Mouse (Mus musculus): ENCODE results near the gene Ermp1.
"Not testable (repeated sequence)": the region's sequence is repeated elsewhere in the genome, so short reads cannot be mapped to it uniquely, and the experiment has no call there.

Gene Ermp1

DNA sequence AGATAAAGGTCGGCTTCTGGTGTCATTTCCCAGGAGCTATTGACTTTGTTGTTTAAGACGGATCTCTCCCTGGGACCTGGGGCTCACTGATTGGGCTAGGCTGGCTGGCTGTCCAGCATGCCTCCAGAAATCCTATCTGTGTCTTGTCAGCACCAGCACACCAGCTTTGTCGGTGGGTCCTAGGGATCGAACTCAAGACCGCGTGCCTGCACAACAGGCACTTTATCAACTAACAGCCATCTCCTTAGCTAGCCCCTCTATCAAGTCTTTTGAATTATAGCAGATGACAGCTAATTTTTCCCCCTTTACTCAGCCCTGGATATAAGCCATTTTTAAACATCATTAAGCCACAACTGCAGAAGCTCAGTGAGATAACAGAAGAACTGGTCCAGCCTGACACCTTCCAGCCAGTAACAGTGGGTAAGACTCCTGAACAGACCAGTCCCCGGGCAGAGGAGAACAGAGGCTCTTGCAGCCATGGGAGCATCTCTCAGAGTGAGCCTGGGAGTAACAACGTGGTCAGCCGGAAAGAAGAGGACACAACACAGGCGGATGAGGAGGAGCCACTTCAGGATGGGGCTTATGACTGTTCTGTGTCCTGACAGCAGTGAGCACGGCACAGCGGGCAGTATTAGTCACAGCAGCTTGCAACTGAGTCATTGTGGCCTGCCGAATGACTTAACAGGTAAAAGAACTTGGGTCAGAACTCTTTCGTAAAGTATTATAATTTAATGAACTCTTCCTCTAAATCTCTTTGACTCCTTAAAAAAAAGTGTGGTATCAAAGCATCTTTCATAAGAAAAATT, 44.5 kb downstream of the Ermp1 start:
- in situ Hi-C loops (cut with MboI, MseI) = no loop called here

DNA sequence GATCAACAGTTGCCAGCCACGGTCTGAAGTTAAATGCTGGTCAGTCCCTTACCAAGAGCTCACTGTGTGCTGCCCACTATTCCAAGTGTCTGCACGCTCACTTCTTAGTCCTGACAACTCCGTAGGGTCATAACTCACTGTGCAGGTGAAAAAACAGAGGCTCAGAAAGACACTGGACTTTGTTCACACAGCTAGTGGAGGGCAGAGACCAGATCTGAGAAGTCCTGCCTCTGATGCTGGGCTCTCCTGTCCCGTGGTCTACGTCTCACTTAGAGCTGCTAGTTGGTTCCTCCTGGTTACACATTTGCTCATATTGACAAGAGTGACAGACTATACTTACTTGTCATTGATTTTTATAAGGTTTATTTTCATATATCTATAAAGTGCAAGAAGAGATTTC, 49.2 kb downstream of the Ermp1 start:
- in situ Hi-C loops (cut with MboI, MseI) = no loop called here

DNA sequence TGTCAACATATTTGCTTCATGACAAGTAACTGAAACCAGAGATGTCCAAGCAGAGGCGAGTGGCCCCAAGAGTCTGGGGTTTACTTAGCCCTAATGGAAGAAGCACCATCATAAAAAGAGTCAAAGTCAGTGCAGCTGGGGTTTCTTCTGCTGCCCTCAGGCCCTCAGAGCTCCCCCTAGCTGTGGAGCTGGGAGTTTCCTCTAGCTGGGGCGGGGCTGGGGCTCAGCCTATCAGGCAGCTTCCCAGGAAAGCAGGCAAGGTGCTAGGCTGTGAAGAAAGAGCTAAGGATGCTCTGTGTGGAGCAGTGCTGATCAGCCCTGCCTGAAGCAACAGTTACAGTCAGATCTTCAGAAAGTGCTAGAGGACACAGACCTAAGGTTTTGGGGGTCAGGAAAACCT, 51.2 kb downstream of the Ermp1 start:
- in situ Hi-C loops (cut with MboI, MseI) = no loop called here

DNA sequence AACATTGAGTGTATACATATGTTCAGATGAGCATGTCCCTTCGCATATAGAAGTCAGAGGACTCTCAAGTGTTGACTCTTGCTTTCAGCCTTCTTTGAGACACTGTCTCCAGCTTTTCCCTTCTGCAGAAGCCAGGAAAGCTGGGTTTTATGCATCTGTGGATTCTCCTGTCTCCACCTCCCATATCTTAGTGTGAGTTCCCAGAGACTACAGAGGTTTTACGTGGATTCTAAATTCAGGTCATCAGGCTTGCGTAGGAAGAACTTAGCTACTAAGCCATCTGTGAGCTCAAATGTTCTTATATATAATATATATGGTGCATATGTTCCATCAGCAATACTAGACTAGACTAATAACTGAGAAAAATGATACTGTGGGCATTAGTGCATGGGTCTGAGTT, 51.9 kb downstream of the Ermp1 start:
- in situ Hi-C loops (cut with MboI, MseI) = no loop called here

DNA sequence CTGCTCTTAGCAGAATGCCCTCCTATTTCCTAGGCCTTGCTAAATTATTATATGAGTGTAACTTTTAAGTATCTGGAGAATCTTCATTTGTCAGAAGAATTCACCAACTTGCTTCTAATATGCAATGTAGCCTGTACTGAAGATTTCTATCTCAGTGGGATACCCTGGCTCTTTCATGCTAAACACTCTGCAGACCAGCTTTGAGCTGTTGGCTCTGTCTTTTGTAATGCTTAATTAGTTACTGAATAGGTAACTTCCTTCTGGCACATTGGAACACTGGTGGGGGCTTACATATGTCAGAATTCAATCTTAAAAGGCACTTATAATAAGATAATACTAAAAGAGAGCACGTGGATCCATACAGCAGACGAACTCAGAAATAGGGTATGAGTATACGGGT, 54.4 kb downstream of the Ermp1 start:
- in situ Hi-C loops (cut with MboI, MseI) = not testable (repeated sequence)

- in situ Hi-C loops (cut with MboI, MseI) = no loop called here
Measured at GRCm38 (mm10) chr19:29583734-29584133, 64.5 kb downstream of the Ermp1 start.

DNA sequence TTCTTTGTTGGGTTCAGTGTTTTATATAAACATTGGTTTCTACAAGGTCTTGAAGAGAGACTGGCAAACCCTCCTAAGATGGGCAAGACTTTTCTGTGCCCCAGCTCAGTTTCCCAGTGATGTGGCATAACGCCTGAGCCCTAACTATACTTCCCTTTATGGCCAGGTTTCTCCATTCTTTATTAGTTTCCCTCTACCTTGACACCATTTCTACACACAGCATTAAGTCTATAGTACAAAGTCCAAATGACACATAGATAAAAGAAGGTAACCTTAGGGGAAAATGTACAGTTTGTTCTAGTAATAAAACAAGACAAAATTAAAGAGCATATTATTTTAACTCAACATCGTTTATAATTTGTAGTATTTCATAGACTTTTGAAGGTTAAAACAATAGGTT, 65.8 kb downstream of the Ermp1 start:
- in situ Hi-C loops (cut with MboI, MseI) = no loop called here

- in situ Hi-C loops (cut with MboI, MseI) = no loop called here
Measured at GRCm38 (mm10) chr19:29566512-29566911, 81.7 kb downstream of the Ermp1 start.

GRCm38 (mm10) chr19:29563258-29563779, 84.9 kb downstream of the Ermp1 start:
- in situ Hi-C loops (cut with MboI, MseI) = no loop called here

DNA sequence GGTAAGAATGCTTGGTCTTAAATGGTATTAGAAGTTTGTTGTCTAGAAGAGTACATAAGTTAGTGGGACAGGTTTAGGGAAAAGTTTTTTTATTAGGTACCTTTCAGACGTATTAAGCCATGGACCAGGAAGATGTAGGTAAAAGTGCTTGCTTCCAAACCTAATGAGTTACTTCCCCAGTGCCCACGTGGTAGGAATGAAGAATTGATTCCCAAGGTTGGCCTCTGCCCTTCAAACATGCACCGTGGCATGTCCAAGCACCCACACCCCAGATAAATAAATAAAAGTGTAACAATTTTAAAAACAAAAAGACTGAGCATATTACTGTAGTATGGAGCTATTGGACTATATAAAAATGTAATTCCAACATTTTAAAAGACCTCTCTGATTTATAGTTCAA, 85.6 kb downstream of the Ermp1 start:
- in situ Hi-C loops (cut with MboI, MseI) = no loop called here

DNA sequence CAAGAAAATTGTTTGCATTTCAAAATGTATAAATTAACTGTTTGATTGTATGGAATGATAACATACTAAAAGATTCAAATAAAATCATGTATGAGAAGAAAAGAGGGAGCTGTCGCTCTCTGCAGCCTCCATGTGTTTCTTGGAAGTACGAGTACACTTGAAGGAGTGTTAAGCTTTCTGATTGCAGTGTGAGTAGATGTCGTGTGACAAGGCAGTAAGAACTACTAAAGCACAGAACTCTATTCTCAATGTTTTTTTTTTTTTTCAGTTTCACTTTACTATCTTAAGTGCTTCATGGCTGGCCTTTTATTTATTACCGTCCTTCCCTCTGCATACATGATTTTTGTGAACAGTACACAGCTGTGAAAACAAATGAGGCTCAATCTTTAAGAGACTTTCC, 86.0 kb downstream of the Ermp1 start:
- in situ Hi-C loops (cut with MboI, MseI) = no loop called here

Measured in T-helper 17 cell (primary cell).